Mouse (Mus musculus) myocyte (in vitro differentiated cells): Measurements from ENCODE around the gene Plcb4.

Experiments
- MYOG ChIP-seq, 3 experiments: IDR thresholded peaks; one replicate each; pipeline ENCODE4 v1.6.1; 2011; ENCODE audit warnings: control low read depth in 2 of 3, low read depth in 2 of 3, mild to moderate bottlenecking in 2 of 3; ENCODE audit not compliant: insufficient read length in 2 of 3, control insufficient read depth in 1 of 3, insufficient read depth in 1 of 3
- POLR2A ChIP-seq: IDR thresholded peaks from one replicate; pipeline ENCODE4 v1.6.1; 2011; ENCODE audit warnings: low read depth, mild to moderate bottlenecking, control low read depth, moderate library complexity; ENCODE audit not compliant: insufficient read length
- USF1 ChIP-seq: IDR thresholded peaks from one replicate; pipeline ENCODE4 v1.6.1; 2011; ENCODE audit warnings: low read depth, mild to moderate bottlenecking, control low read depth, moderate library complexity

GRCm38 (mm10) chr2:135618551-135618950 lies 40.3 kb upstream of the Plcb4 start:
- TF ChIP-seq POLR2A, result no peak
- TF ChIP-seq MYOG (IDR thresholded peaks at IDR 0.05; ENCODE audit: control insufficient read depth in 1 of 3, insufficient read depth in 1 of 3, insufficient read length in 2 of 3, low read depth in 2 of 3), result no peak
- no peak for TF ChIP-seq USF1
